Mouse (Mus musculus) gastrocnemius, postnatal 25 days (tissue): Measurements from ENCODE around the gene Tada3. TPM values are rescaled to one million over a fixed set of nuclear protein-coding genes. Genes with fewer than 3 reads are reported as not detected.
"Not testable (repeated sequence)": the region's sequence is repeated elsewhere in the genome, so short reads cannot be mapped to it uniquely, and the experiment has no call there.

Experiments used
- DNase-seq: peaks from one replicate; pipeline ENCODE4 v3.0.0; 2022
- microRNA-seq, 2 experiments: library from miRNA; unstranded; fragments of <30 nt; microRNA quantifications; one replicate each; pipeline ENCODE4 v1.2.0; 2021; ENCODE audit warnings: borderline replicate concordance in 2 of 2
- total RNA-seq, 2 experiments: library from RNA; stranded (reverse); gene quantifications; 1 replicate in 1 of 2; 2 replicates in 1 of 2; pipeline ENCODE4 v1.2.3; 2021

Gene Tada3
- total RNA-seq, 2 experiments from 2014 or later = 14.0 to 14.4 TPM

- DNase-seq = no peak
Measured at GRCm38 (mm10) chr6:113342297-113342696, 35.4 kb downstream of the Tada3 start.

GRCm38 (mm10) chr6:113341574-113341973, 36.1 kb downstream of the Tada3 start:
- no peak for DNase-seq

GRCm38 (mm10) chr6:113336852-113337620, 40.6 kb downstream of the Tada3 start:
- DNase-seq = no peak

GRCm38 (mm10) chr6:113334216-113334615, 43.5 kb downstream of the Tada3 start:
- no peak for DNase-seq

- no peak for DNase-seq
Measured at GRCm38 (mm10) chr6:113333137-113333950, 44.3 kb downstream of the Tada3 start.

GRCm38 (mm10) chr6:113332734-113333133, 44.9 kb downstream of the Tada3 start:
- DNase-seq = not testable (repeated sequence)

- DNase-seq = no peak
Measured at GRCm38 (mm10) chr6:113331721-113332120, 46.0 kb downstream of the Tada3 start.

GRCm38 (mm10) chr6:113330547-113330946, 47.1 kb downstream of the Tada3 start:
- DNase-seq = no peak

- DNase-seq = no peak
Measured at GRCm38 (mm10) chr6:113329396-113329795, 48.3 kb downstream of the Tada3 start.

- DNase-seq = peak; percentile 99
Measured at GRCm38 (mm10) chr6:113326533-113327315, 51.0 kb downstream of the Tada3 start, which contains the start of gene Ogg1. Gene Ogg1, plus strand, starts transcription at chr6:113326972.

Small RNA genes within 50 kb of the gene (microRNA-seq; reads per million reads assigned to microRNA genes)
- 0 reads per million in 2 experiments for gene Gm24387

Other genes starting within 250 kb of the Tada3 start
- under 1 TPM; 0.38 to 0.54 TPM for gene Lhfpl4, start 182.5 kb downstream of the Tada3 start, total RNA-seq
- 10 to 100 TPM; 13.2 to 14.5 TPM for gene Mtmr14, start 140.0 kb downstream of the Tada3 start, total RNA-seq
- not detected for gene Cpne9, start 95.6 kb downstream of the Tada3 start, total RNA-seq
- gene Brpf1, start 70.7 kb downstream of the Tada3 start, total RNA-seq = 1 to 10 TPM; 7.8 to 8.3 TPM
- gene Ogg1, start 50.9 kb downstream of the Tada3 start, total RNA-seq = 1 to 10 TPM; 4.0 to 6.0 TPM
- gene Camk1, start 33.9 kb downstream of the Tada3 start, total RNA-seq = 10 to 100 TPM; 29.7 to 36.4 TPM
- gene Arpc4, start 232 bp upstream of the Tada3 start, total RNA-seq = 10 to 100 TPM; 48.4 to 55.3 TPM
- 1 to 10 TPM; 1.6 to 1.7 TPM for gene Ttll3, start 11.4 kb upstream of the Tada3 start, total RNA-seq
- 1 to 10 TPM; 8.0 to 9.7 TPM for gene Rpusd3, start 41.5 kb upstream of the Tada3 start, total RNA-seq
- 10 to 100 TPM in 1 of 2 experiments, 1 to 10 TPM in 1; 1.1 to 67.8 TPM for gene Cidec, start 57.9 kb upstream of the Tada3 start, total RNA-seq
- 10 to 100 TPM; 27.6 to 29.8 TPM for gene Jagn1, start 64.7 kb upstream of the Tada3 start, total RNA-seq
- under 1 TPM in 1 of 2 experiments, not detected in 1; 0.16 TPM for gene Il17re, start 80.6 kb upstream of the Tada3 start, total RNA-seq
- 1 to 10 TPM; 6.0 to 8.0 TPM for gene Il17rc, start 93.5 kb upstream of the Tada3 start, total RNA-seq
- gene Creld1, start 105.4 kb upstream of the Tada3 start, total RNA-seq = 10 to 100 TPM; 39.3 to 50.6 TPM
- under 1 TPM in 1 of 2 experiments, not detected in 1; 0.08 TPM for gene Prrt3, start 124.0 kb upstream of the Tada3 start, total RNA-seq
- 10 to 100 TPM; 50.3 to 66.7 TPM for gene Emc3, start 153.8 kb upstream of the Tada3 start, total RNA-seq
- gene Fancd2, start 153.8 kb upstream of the Tada3 start, total RNA-seq = under 1 TPM; 0.41 to 0.56 TPM
- not detected for gene Fancd2os, start 222.8 kb upstream of the Tada3 start, total RNA-seq
- gene Brk1, start 226.9 kb upstream of the Tada3 start, total RNA-seq = 10 to 100 TPM; 37.1 to 40.7 TPM
- 1 to 10 TPM; 4.4 to 6.2 TPM for gene Vhl, start 246.1 kb upstream of the Tada3 start, total RNA-seq